Mouse (Mus musculus) forebrain, embryonic 14.5 days (tissue): ENCODE results near the gene Pard6a. TPM values are rescaled to one million over a fixed set of nuclear protein-coding genes. Genes with fewer than 3 reads are reported as not detected.
A peak's percentile ranks its signal among the peaks of the same experiment; 100 is the strongest.

Experiments used
- ATAC-seq: fragments of 200-750 bp; cut with Nextera tagmentation; 2 replicates; pipeline ENCODE4 v1.8.0; 2017; ENCODE audit warnings: mild to moderate bottlenecking, moderate library complexity
- DNase-seq: peaks from one replicate; pipeline ENCODE4 v3.0.0-alpha.2; 2015; ENCODE audit warnings: low spot score
- H3K27ac ChIP-seq: fragments of 300-500 bp; sonication (generic); 2 replicates; pipeline ENCODE4 v1.5.1; 2014; ENCODE audit warnings: low read depth, mild to moderate bottlenecking, control low read depth, low read length, moderate library complexity
- H3K27me3 ChIP-seq: fragments of 300-500 bp; sonication (generic); replicated peaks from 2 replicates; pipeline ENCODE4 v1.6.1; 2014; ENCODE audit warnings: low read length, control low read depth, mixed read lengths; ENCODE audit not compliant: control insufficient read depth, insufficient read depth
- H3K36me3 ChIP-seq: fragments of 300-500 bp; sonication (generic); 2 replicates; pipeline ENCODE4 v1.6.1; 2014; ENCODE audit warnings: low read length, control low read depth; ENCODE audit not compliant: control insufficient read depth, insufficient read depth
- H3K4me1 ChIP-seq: fragments of 300-500 bp; sonication (generic); 2 replicates; pipeline ENCODE4 v1.6.1; 2014; ENCODE audit warnings: antibody characterized with exemption, low read length, control low read depth; ENCODE audit not compliant: control insufficient read depth, insufficient read depth
- H3K4me2 ChIP-seq: fragments of 300-500 bp; sonication (generic); 2 replicates; pipeline ENCODE4 v1.6.1; 2014; ENCODE audit warnings: mild to moderate bottlenecking, control low read depth, low read length
- H3K4me3 ChIP-seq: fragments of 300-500 bp; sonication (generic); 2 replicates; pipeline ENCODE4 v1.5.1; 2014; ENCODE audit warnings: low read depth, low read length, control low read depth
- H3K9ac ChIP-seq: fragments of 300-500 bp; sonication (generic); 2 replicates; pipeline ENCODE4 v1.6.1; 2014; ENCODE audit warnings: mild to moderate bottlenecking, low read length, control low read depth, moderate library complexity
- H3K9me3 ChIP-seq: fragments of 300-500 bp; sonication (generic); replicated peaks from 2 replicates; pipeline ENCODE4 v1.6.1; 2016; ENCODE audit warnings: low read length, control low read depth, mixed read lengths; ENCODE audit not compliant: control insufficient read depth
- WGBS: fragments of 180-500 bp; shearing (Covaris S2); extraction: QIAGEN DNeasy Blood & Tissue Kit; methylation state at CpG from one replicate; pipeline ENCODE4 v1.1.7; 2014; 5-methylcytosine and 5-hydroxymethylcytosine counted together
- polyA plus RNA-seq: library from polyadenylated mRNA; unstranded; fragments of >200 nt; fragmentation: Nextera tagmentation; extraction: Ambion mirVana; gene quantifications from 2 replicates; pipeline ENCODE4 v1.2.1, GENCODE M21; 2014

The Pard6a gene
- polyA plus RNA-seq, 1 experiment from 2014 or later = 48.1 TPM

- Histone ChIP-seq H3K4me3 (peak within 1 kb of the TSS; percentile 59), H3K27me3 (no peaks in the 10 kb centered on the region), H3K4me2 (peak within 1 kb of the TSS; percentile 89), H3K27ac (no peak within 1 kb of the TSS), H3K9me3 (no peaks in the 10 kb centered on the region), H3K36me3 (peaks cover 15% of the 10 kb centered on the region), H3K4me1 (peaks cover 8% of the 10 kb centered on the region), H3K9ac (peak within 1 kb of the TSS; percentile 73)
- ATAC-seq (peak; percentile 87), DNase-seq (peak; percentile 98)
- WGBS = under 1% methylated on average over 50 of the region's 55 CpGs
These were observed 6.8 kb downstream of the Pard6a start, which contains the start of the genes 4933405L10Rik and Enkd1 for GRCm38 (mm10) chr8:105707498-105708403. Gene 4933405L10Rik, plus strand, starts transcription at chr8:105707655. Gene Enkd1, minus strand, starts transcription at chr8:105708210.

- peaks cover 7% of the 10 kb centered on the region for H3K36me3 ChIP-seq
- DNase-seq (no peak), ATAC-seq (no peak)
- H3K9me3 ChIP-seq = no peaks in the 10 kb centered on the region
- no peak overlapping the region for H3K4me3 ChIP-seq
- H3K4me1 ChIP-seq = peaks cover 8% of the 10 kb centered on the region
- H3K27me3 ChIP-seq = no peaks in the 10 kb centered on the region
- 92% methylated on average over 8 of the region's 8 CpGs for WGBS
- no peak overlapping the region for H3K27ac ChIP-seq
- no peak overlapping the region for H3K4me2 ChIP-seq
- no peak overlapping the region for H3K9ac ChIP-seq
These were observed 7.7 kb downstream of the Pard6a start for GRCm38 (mm10) chr8:105708675-105709074.

- Histone ChIP-seq H3K4me1 (peaks cover 8% of the 10 kb centered on the region), H3K4me2 (no peak overlapping the region), H3K9ac (no peak overlapping the region), H3K27me3 (no peaks in the 10 kb centered on the region), H3K9me3 (no peaks in the 10 kb centered on the region), H3K4me3 (no peak overlapping the region), H3K27ac (no peak overlapping the region), H3K36me3 (peaks cover 1% of the 10 kb centered on the region; the same call in 1 of the 2 replicates)
- ATAC-seq = no peak
- DNase-seq = no peak
- 86% methylated on average over 14 of the region's 14 CpGs for WGBS
These were observed 8.4 kb downstream of the Pard6a start for GRCm38 (mm10) chr8:105709317-105709716.

GRCm38 (mm10) chr8:105712286-105712685 lies 11.3 kb downstream of the Pard6a start:
- no peak for ATAC-seq
- H3K4me2 ChIP-seq = no peak overlapping the region
- peaks cover 2% of the 10 kb centered on the region for H3K4me1 ChIP-seq
- no peaks in the 10 kb centered on the region for H3K9me3 ChIP-seq
- no peak overlapping the region for H3K4me3 ChIP-seq
- no peaks in the 10 kb centered on the region for H3K27me3 ChIP-seq
- no peak overlapping the region for H3K27ac ChIP-seq
- no peak for DNase-seq
- WGBS = 89% methylated on average over 3 of the region's 3 CpGs
- H3K36me3 ChIP-seq = peaks cover 23% of the 10 kb centered on the region
- no peak overlapping the region for H3K9ac ChIP-seq

GRCm38 (mm10) chr8:105714139-105714538 lies 13.2 kb downstream of the Pard6a start:
- Histone ChIP-seq H3K27ac (no peak overlapping the region), H3K4me2 (no peak overlapping the region), H3K4me1 (no peaks in the 10 kb centered on the region), H3K4me3 (no peak overlapping the region), H3K27me3 (no peaks in the 10 kb centered on the region), H3K9ac (no peak overlapping the region), H3K9me3 (no peaks in the 10 kb centered on the region), H3K36me3 (peaks cover 25% of the 10 kb centered on the region)
- ATAC-seq (peak; percentile 49), DNase-seq (peak; percentile 93)
- 6% methylated on average over 3 of the region's 3 CpGs for WGBS

GRCm38 (mm10) chr8:105715042-105715441 lies 14.1 kb downstream of the Pard6a start:
- WGBS = 74% methylated on average over 6 of the region's 6 CpGs
- no peak overlapping the region for H3K27ac ChIP-seq

GRCm38 (mm10) chr8:105716302-105716945 lies 15.5 kb downstream of the Pard6a start:
- no peak overlapping the region for H3K9ac ChIP-seq
- H3K4me1 ChIP-seq = no peaks in the 10 kb centered on the region
- 95% methylated on average over 15 of the region's 15 CpGs for WGBS
- no peak overlapping the region for H3K27ac ChIP-seq
- ATAC-seq (no peak), DNase-seq (no peak)
- H3K4me2 ChIP-seq = no peak overlapping the region
- no peaks in the 10 kb centered on the region for H3K9me3 ChIP-seq
- H3K4me3 ChIP-seq = no peak overlapping the region
- H3K27me3 ChIP-seq = no peaks in the 10 kb centered on the region
- peaks cover 31% of the 10 kb centered on the region for H3K36me3 ChIP-seq

More at GRCm38 (mm10) chr8:105715042-105715441, 14.1 kb downstream of the Pard6a start:
- Histone ChIP-seq H3K36me3 (peaks cover 25% of the 10 kb centered on the region), H3K9ac (no peak overlapping the region), H3K9me3 (no peaks in the 10 kb centered on the region), H3K27me3 (no peaks in the 10 kb centered on the region), H3K4me1 (no peaks in the 10 kb centered on the region), H3K4me2 (no peak overlapping the region), H3K4me3 (no peak overlapping the region)
- no peak for ATAC-seq
- peak; percentile 21 for DNase-seq

- Histone ChIP-seq H3K27ac (no peak overlapping the region), H3K4me2 (no peak overlapping the region), H3K36me3 (peaks cover 41% of the 10 kb centered on the region), H3K9ac (no peak overlapping the region), H3K27me3 (no peaks in the 10 kb centered on the region), H3K4me3 (no peak overlapping the region), H3K9me3 (no peaks in the 10 kb centered on the region), H3K4me1 (no peaks in the 10 kb centered on the region)
- DNase-seq (no peak), ATAC-seq (no peak)
- 90% methylated on average over 4 of the region's 4 CpGs for WGBS
These were observed 18.7 kb downstream of the Pard6a start for GRCm38 (mm10) chr8:105719637-105720036.
